Mouse (Mus musculus) MEL-GATA-1-ER (cell line): Measurements from ENCODE around the gene Dscam.
A peak's percentile ranks its signal among the peaks of the same experiment; 100 is the strongest.

Source experiments
- DNase-seq: peaks from one replicate; pipeline ENCODE4 v3.0.0-alpha.2; 2012; ENCODE audit warnings: low read depth; ENCODE audit errors: extremely low read depth

Gene Dscam

GRCm38 (mm10) chr16:96779021-96779420 lies 391.5 kb downstream of the Dscam start:
- DNase-seq: no peak

- no peak for DNase-seq
Measured at GRCm38 (mm10) chr16:96774245-96774644, 396.3 kb downstream of the Dscam start.

GRCm38 (mm10) chr16:96767985-96768384 lies 402.6 kb downstream of the Dscam start:
- DNase-seq: no peak

GRCm38 (mm10) chr16:96767508-96767907 lies 403.0 kb downstream of the Dscam start:
- no peak for DNase-seq

- no peak for DNase-seq
Measured at GRCm38 (mm10) chr16:96761225-96761624, 409.3 kb downstream of the Dscam start.

GRCm38 (mm10) chr16:96759081-96759603 lies 411.4 kb downstream of the Dscam start:
- DNase-seq: no peak

GRCm38 (mm10) chr16:96758381-96758780 lies 412.2 kb downstream of the Dscam start:
- DNase-seq: no peak

GRCm38 (mm10) chr16:96757588-96758313 lies 412.8 kb downstream of the Dscam start:
- no peak for DNase-seq

- no peak for DNase-seq
Measured at GRCm38 (mm10) chr16:96756994-96757393, 413.6 kb downstream of the Dscam start.

- no peak for DNase-seq
Measured at GRCm38 (mm10) chr16:96754971-96755504, 415.5 kb downstream of the Dscam start.

GRCm38 (mm10) chr16:96754381-96754780 lies 416.2 kb downstream of the Dscam start:
- no peak for DNase-seq

- no peak for DNase-seq
Measured at GRCm38 (mm10) chr16:96753781-96754173, 416.8 kb downstream of the Dscam start.

- DNase-seq: no peak
Measured at GRCm38 (mm10) chr16:96753164-96753780, 417.3 kb downstream of the Dscam start.

- DNase-seq: no peak
Measured at GRCm38 (mm10) chr16:96742475-96743255, 427.9 kb downstream of the Dscam start.

GRCm38 (mm10) chr16:96741336-96741735 lies 429.2 kb downstream of the Dscam start:
- DNase-seq: peak; percentile 24

- DNase-seq: peak; percentile 42
Measured at GRCm38 (mm10) chr16:96740073-96741055, 430.2 kb downstream of the Dscam start.

- DNase-seq: no peak
Measured at GRCm38 (mm10) chr16:96736501-96736900, 434.1 kb downstream of the Dscam start.

- DNase-seq: no peak
Measured at GRCm38 (mm10) chr16:96730881-96731280, 439.7 kb downstream of the Dscam start.

GRCm38 (mm10) chr16:96727836-96728774 lies 442.4 kb downstream of the Dscam start:
- DNase-seq: no peak
